Mouse (Mus musculus) forebrain, embryonic 10.5 days (tissue): Measurements from ENCODE around the gene Mettl14. TPM values are rescaled to one million over a fixed set of nuclear protein-coding genes. Genes with fewer than 3 reads are reported as not detected.

Experiments
- DNase-seq: peaks from one replicate; pipeline ENCODE4 v3.0.0-alpha.2; 2017; ENCODE audit warnings: low spot score; ENCODE audit errors: extremely low spot score
- H3K27ac ChIP-seq: fragments of 300-500 bp; sonication (generic); 2 replicates; pipeline ENCODE4 v1.5.1; 2016; ENCODE audit warnings: mild to moderate bottlenecking
- H3K27me3 ChIP-seq: fragments of 300-500 bp; sonication (generic); 2 replicates; pipeline ENCODE4 v1.6.1; 2016; ENCODE audit warnings: mild to moderate bottlenecking; ENCODE audit not compliant: poor library complexity, severe bottlenecking
- H3K36me3 ChIP-seq: fragments of 300-500 bp; sonication (generic); replicated peaks from 2 replicates; pipeline ENCODE4 v1.6.1; 2016; ENCODE audit warnings: mild to moderate bottlenecking, moderate library complexity
- H3K4me1 ChIP-seq: fragments of 300-500 bp; sonication (generic); 2 replicates; pipeline ENCODE4 v1.6.1; 2016
- H3K4me3 ChIP-seq: fragments of 300-500 bp; sonication (generic); 2 replicates; pipeline ENCODE4 v1.5.1; 2016; ENCODE audit warnings: mild to moderate bottlenecking, moderate library complexity
- H3K9me3 ChIP-seq: fragments of 300-500 bp; sonication (generic); 2 replicates; pipeline ENCODE4 v1.6.1; 2016; ENCODE audit warnings: mild to moderate bottlenecking, moderate library complexity
- WGBS: fragments of 180-500 bp; shearing (Covaris S2); methylation state at CpG from one replicate; pipeline ENCODE4 v1.1.7; 2016; 5-methylcytosine and 5-hydroxymethylcytosine counted together
- polyA plus RNA-seq: library from polyadenylated mRNA; unstranded; fragments of >200 nt; fragmentation: Nextera tagmentation; extraction: Ambion mirVana; gene quantifications from 2 replicates; pipeline ENCODE4 v1.2.1, GENCODE M21; 2016

The Mettl14 gene
- polyA plus RNA-seq, 1 experiment from 2014 or later: 37.1 TPM

- no peaks in the 10 kb centered on the region for H3K4me1 ChIP-seq
- no peak overlapping the region for H3K27ac ChIP-seq
- no peaks in the 10 kb centered on the region for H3K36me3 ChIP-seq
- H3K4me3 ChIP-seq: no peak overlapping the region
- 84% methylated on average over 4 of the region's 4 CpGs for WGBS
- H3K27me3 ChIP-seq: no peaks in the 10 kb centered on the region
- DNase-seq: no peak
- no peaks in the 10 kb centered on the region for H3K9me3 ChIP-seq
These were observed 55.7 kb downstream of the Mettl14 start for GRCm38 (mm10) chr3:123330221-123330620.

GRCm38 (mm10) chr3:123329251-123329650 is 56.7 kb downstream of the Mettl14 start:
- H3K4me1 ChIP-seq: no peaks in the 10 kb centered on the region
- H3K4me3 ChIP-seq: no peak overlapping the region
- H3K36me3 ChIP-seq: no peaks in the 10 kb centered on the region
- H3K27ac ChIP-seq: no peak overlapping the region
- no peak for DNase-seq
- 77% methylated on average over 6 of the region's 6 CpGs for WGBS
- no peaks in the 10 kb centered on the region for H3K9me3 ChIP-seq
- no peaks in the 10 kb centered on the region for H3K27me3 ChIP-seq

GRCm38 (mm10) chr3:123324326-123324725 is 61.6 kb downstream of the Mettl14 start:
- no peak overlapping the region for H3K4me3 ChIP-seq
- H3K27me3 ChIP-seq: no peaks in the 10 kb centered on the region
- H3K36me3 ChIP-seq: no peaks in the 10 kb centered on the region
- H3K9me3 ChIP-seq: no peaks in the 10 kb centered on the region
- no peaks in the 10 kb centered on the region for H3K4me1 ChIP-seq
- no peak overlapping the region for H3K27ac ChIP-seq
- WGBS: 82% methylated on average over 4 of the region's 4 CpGs
- DNase-seq: no peak

DNA sequence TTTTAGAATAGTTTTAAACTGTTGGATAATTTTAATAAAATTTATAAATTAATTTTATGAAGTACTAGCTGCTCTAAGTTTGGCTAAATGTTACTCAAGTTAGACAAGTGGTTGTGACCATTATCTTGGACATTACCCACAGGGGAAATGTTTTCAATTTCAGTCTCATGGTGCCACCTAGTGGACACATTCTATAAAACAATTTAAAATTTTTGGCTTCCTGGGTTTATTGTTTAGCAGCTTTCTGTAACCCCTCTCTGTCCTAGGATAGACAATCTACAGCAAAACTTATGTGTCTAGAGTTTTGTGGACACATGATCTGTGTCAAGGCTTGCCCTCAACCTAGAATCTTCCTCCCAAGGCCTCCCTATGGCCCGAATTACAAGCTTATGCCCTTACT is 63.8 kb downstream of the Mettl14 start:
- H3K27me3 ChIP-seq: no peaks in the 10 kb centered on the region
- WGBS: 26% methylated on average over 1 of the region's 1 CpGs
- H3K27ac ChIP-seq: no peak overlapping the region
- H3K9me3 ChIP-seq: no peaks in the 10 kb centered on the region
- no peak for DNase-seq
- H3K4me1 ChIP-seq: no peaks in the 10 kb centered on the region
- no peaks in the 10 kb centered on the region for H3K36me3 ChIP-seq
- H3K4me3 ChIP-seq: no peak overlapping the region

GRCm38 (mm10) chr3:123321612-123322011 is 64.3 kb downstream of the Mettl14 start:
- no peak for DNase-seq
- no peak overlapping the region for H3K27ac ChIP-seq
- H3K27me3 ChIP-seq: no peaks in the 10 kb centered on the region
- 87% methylated on average over 6 of the region's 6 CpGs for WGBS
- H3K36me3 ChIP-seq: no peaks in the 10 kb centered on the region
- no peaks in the 10 kb centered on the region for H3K4me1 ChIP-seq
- H3K4me3 ChIP-seq: no peak overlapping the region
- H3K9me3 ChIP-seq: no peaks in the 10 kb centered on the region

DNA sequence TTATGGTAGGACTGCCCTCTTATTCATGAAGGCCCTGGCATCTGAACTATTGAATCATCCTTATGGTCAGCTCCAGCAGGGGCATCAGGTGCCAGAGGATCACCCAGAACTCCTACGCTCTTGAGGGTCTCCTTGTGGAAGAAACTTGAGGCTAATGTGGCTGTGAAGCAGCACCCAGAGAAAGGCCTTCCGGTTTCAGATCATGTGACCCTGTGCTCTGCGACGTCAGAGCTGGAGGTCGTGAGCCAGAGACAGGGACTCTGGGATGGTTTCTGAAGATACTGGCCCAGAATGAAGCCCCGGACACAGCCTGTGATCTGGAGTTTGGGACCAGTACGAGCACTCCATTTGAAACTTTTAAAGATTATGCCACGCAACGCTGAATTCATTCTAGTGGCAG is 65.6 kb downstream of the Mettl14 start:
- no peak overlapping the region for H3K4me3 ChIP-seq
- H3K9me3 ChIP-seq: no peaks in the 10 kb centered on the region
- WGBS: 83% methylated on average over 9 of the region's 9 CpGs
- no peak overlapping the region for H3K27ac ChIP-seq
- H3K36me3 ChIP-seq: no peaks in the 10 kb centered on the region
- no peak for DNase-seq
- no peaks in the 10 kb centered on the region for H3K4me1 ChIP-seq
- no peaks in the 10 kb centered on the region for H3K27me3 ChIP-seq

Other genes starting within 250 kb of the Mettl14 start
- 1.3 and 1.6 TPM in 2 replicates for gene Synpo2, start 150.0 kb downstream of the Mettl14 start, polyA plus RNA-seq
- gene Sec24d, start 118.7 kb downstream of the Mettl14 start, polyA plus RNA-seq: 16.9 and 18.0 TPM in 2 replicates
- gene Prss12, start 60.8 kb upstream of the Mettl14 start, polyA plus RNA-seq: 0.63 and 1.00 TPM in 2 replicates